Mouse (Mus musculus): ENCODE data around the gene Btrc.

Btrc gene

GRCm38 (mm10) chr19:45549128-45549915 is 185.8 kb downstream of the Btrc start:
- in situ Hi-C loops (cut with MboI; ENCODE audit: unreplicated experiment in 2 of 2), result loop anchor here (5.0 to 25.0 kb wide), 7 partner anchors 65 to 963 kb away; partner anchors contain the start of genes Btrc (in 1 of the 2) and Trim8 (in 1 of the 2)

- in situ Hi-C loops (cut with MboI; ENCODE audit: unreplicated experiment in 2 of 2), result loop anchor here (5.0 to 25.0 kb wide), 8 partner anchors 65 to 962 kb away; partner anchors contain the start of genes Hps6 (in 2 of the 2), Btrc (in 1 of the 2) and Trim8 (in 1 of the 2)
Measured at GRCm38 (mm10) chr19:45549948-45550347, 186.4 kb downstream of the Btrc start.

GRCm38 (mm10) chr19:45552187-45552586 is 188.7 kb downstream of the Btrc start:
- in situ Hi-C loops (cut with MboI; ENCODE audit: unreplicated experiment in 2 of 2), result loop anchor here (25.0 kb wide), 1 partner anchor 460 kb away; the partner anchor contains the start of gene Hps6 (in 2 of the 2)

GRCm38 (mm10) chr19:45554136-45554535 is 190.6 kb downstream of the Btrc start:
- in situ Hi-C loops (cut with MboI; ENCODE audit: unreplicated experiment in 2 of 2), result loop anchor here (25.0 kb wide), 1 partner anchor 458 kb away; the partner anchor contains the start of gene Hps6 (in 2 of the 2)

GRCm38 (mm10) chr19:45560153-45560890 is 196.8 kb downstream of the Btrc start, which contains the start of the genes Poll and Gm17018:
TSS of gene Poll (minus strand) at chr19:45560531.
TSS of gene Gm17018 (plus strand) at chr19:45560615.
- in situ Hi-C loops (cut with MboI; ENCODE audit: unreplicated experiment in 2 of 2), result loop anchor here (25.0 kb wide), 1 partner anchor 452 kb away; the partner anchor contains the start of gene Hps6 (in 2 of the 2)

- in situ Hi-C loops (cut with MboI; ENCODE audit: unreplicated experiment in 2 of 2), result loop anchor here (25.0 kb wide), 1 partner anchor 446 kb away; the partner anchor contains the start of gene Hps6 (in 2 of the 2)
Measured at GRCm38 (mm10) chr19:45565925-45566715, 202.6 kb downstream of the Btrc start.

- in situ Hi-C loops (cut with MboI; ENCODE audit: unreplicated experiment in 2 of 2), result loop anchor here (25.0 kb wide), 1 partner anchor 445 kb away; the partner anchor contains the start of gene Hps6 (in 2 of the 2)
Measured at GRCm38 (mm10) chr19:45567367-45567766, 203.8 kb downstream of the Btrc start.

- in situ Hi-C loops (cut with MboI; ENCODE audit: unreplicated experiment in 2 of 2), result loop anchor here (5.0 to 25.0 kb wide), 2 partner anchors 174 to 439 kb away; partner anchors contain the start of genes Hps6 (in 2 of the 2) and Npm3 (in 2 of the 2)
Measured at GRCm38 (mm10) chr19:45573033-45573432, 209.5 kb downstream of the Btrc start.

- in situ Hi-C loops (cut with MboI; ENCODE audit: unreplicated experiment in 2 of 2), result loop anchor here (5.0 to 25.0 kb wide), 2 partner anchors 173 to 438 kb away; partner anchors contain the start of genes Hps6 (in 2 of the 2) and Npm3 (in 2 of the 2)
Measured at GRCm38 (mm10) chr19:45573861-45574267, 210.3 kb downstream of the Btrc start.

- in situ Hi-C loops (cut with MboI; ENCODE audit: unreplicated experiment in 2 of 2), result loop anchor here (5.0 to 25.0 kb wide), 2 partner anchors 173 to 438 kb away; partner anchors contain the start of genes Hps6 (in 2 of the 2) and Npm3 (in 2 of the 2)
Measured at GRCm38 (mm10) chr19:45574339-45574898, 210.9 kb downstream of the Btrc start.

GRCm38 (mm10) chr19:45574941-45575631 is 211.6 kb downstream of the Btrc start:
- in situ Hi-C loops (cut with MboI; ENCODE audit: unreplicated experiment in 2 of 2), result loop anchor here (5.0 to 25.0 kb wide), 2 partner anchors 172 to 437 kb away; partner anchors contain the start of genes Hps6 (in 2 of the 2) and Npm3 (in 2 of the 2)

- in situ Hi-C loops (cut with MboI; ENCODE audit: unreplicated experiment in 2 of 2), result no loop called here
Measured at GRCm38 (mm10) chr19:45575632-45576001, 212.1 kb downstream of the Btrc start.

GRCm38 (mm10) chr19:45577141-45577750 is 213.7 kb downstream of the Btrc start:
- in situ Hi-C loops (cut with MboI; ENCODE audit: unreplicated experiment in 2 of 2), result no loop called here

GRCm38 (mm10) chr19:45578976-45579375 is 215.4 kb downstream of the Btrc start:
- in situ Hi-C loops (cut with MboI; ENCODE audit: unreplicated experiment in 2 of 2), result no loop called here

GRCm38 (mm10) chr19:45579416-45579815 is 215.9 kb downstream of the Btrc start:
- in situ Hi-C loops (cut with MboI; ENCODE audit: unreplicated experiment in 2 of 2), result no loop called here
